Comparison of ENCODE assay signal across 14 mouse cellular contexts in genomic region chr12:77783909-77784308, GRCm38 (mm10).
"Had no signal": no experiment of that assay in that cellular context is flagged by ENCODE, and none has a peak within 500 bp of the region (broad histone marks: within the 10 kb centered on the region; RNA-seq: fewer than 3 reads in every experiment).

No protein-coding gene starts in this region.

- H3K27me3 ChIP-seq: limb, embryonic 15.5 days had no signal

- H3K4me2 ChIP-seq: limb, embryonic 12.5 days; limb, embryonic 15.5 days; liver, embryonic 11.5 days; lung, embryonic 14.5 days had no signal

- H3K36me3 ChIP-seq: limb, embryonic 12.5 days; limb, embryonic 15.5 days had no signal

- ATAC-seq: liver, postnatal 0 days; lung, postnatal 0 days had no signal

- DNase-seq: kidney, adult 9 months; kidney, postnatal 14 days; kidney, postnatal 4 days; left cerebral cortex, postnatal 4 days; liver, postnatal 0 days; lung, embryonic 14.5 days; thymus, adult 18-20 months; thymus, postnatal 36 days had no signal

- H3K4me3 ChIP-seq: limb, embryonic 12.5 days; limb, embryonic 15.5 days had no signal

- H3K4me1 ChIP-seq: limb, embryonic 15.5 days had no signal

- H3K9me3 ChIP-seq: limb, embryonic 12.5 days; limb, embryonic 15.5 days had no signal

- H3K9ac ChIP-seq: limb, embryonic 12.5 days; limb, embryonic 15.5 days; liver, embryonic 14.5 days; liver, postnatal 0 days; lung, embryonic 14.5 days had no signal

- H3K27ac ChIP-seq: limb, embryonic 12.5 days; limb, embryonic 15.5 days; liver, embryonic 14.5 days; macrophage had no signal
